Mouse (Mus musculus) spleen, postnatal 10 days (tissue): ENCODE results near the gene Trp53tg5.
A peak's percentile ranks its signal among the peaks of the same experiment; 100 is the strongest.

ENCODE experiments used
- DNase-seq, 2 experiments: peaks; one replicate each; pipeline ENCODE4 v3.0.0; 2021 to 2022; ENCODE audit warnings: low spot score in 2 of 2

The Trp53tg5 gene

GRCm38 (mm10) chr2:164432541-164433191 is 40.9 kb downstream of the Trp53tg5 start:
- no peak for DNase-seq

- no peak for DNase-seq
Observed at GRCm38 (mm10) chr2:164431676-164432465, 41.7 kb downstream of the Trp53tg5 start.

DNA sequence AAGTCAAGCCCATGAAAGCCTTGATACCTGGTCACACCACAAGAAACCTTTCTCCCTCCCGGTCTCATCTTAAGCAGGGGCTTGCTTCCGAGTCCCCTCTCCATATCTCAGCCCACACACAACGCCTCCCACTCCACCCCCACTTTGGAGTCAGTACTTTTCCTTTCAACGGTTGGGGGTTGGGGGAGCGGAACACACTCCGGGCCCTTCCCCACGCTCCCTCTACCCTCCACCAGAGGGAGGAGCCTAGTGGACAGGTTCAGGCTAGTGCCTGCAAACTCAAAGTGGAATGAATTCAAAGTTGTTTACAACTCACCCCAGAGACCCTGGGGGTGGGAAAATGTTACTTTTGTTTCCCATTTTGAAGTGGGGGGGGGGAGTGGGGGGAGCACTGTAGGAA is 42.8 kb downstream of the Trp53tg5 start:
- DNase-seq: no peak

GRCm38 (mm10) chr2:164429881-164430615 is 43.5 kb downstream of the Trp53tg5 start:
- no peak for DNase-seq

- no peak for DNase-seq
Observed at GRCm38 (mm10) chr2:164428451-164428850, 45.1 kb downstream of the Trp53tg5 start.

- DNase-seq: no peak
Observed at GRCm38 (mm10) chr2:164426952-164427351, 46.6 kb downstream of the Trp53tg5 start.

GRCm38 (mm10) chr2:164426121-164426520 is 47.4 kb downstream of the Trp53tg5 start:
- no peak for DNase-seq

GRCm38 (mm10) chr2:164425401-164425800 is 48.1 kb downstream of the Trp53tg5 start:
- no peak for DNase-seq

DNA sequence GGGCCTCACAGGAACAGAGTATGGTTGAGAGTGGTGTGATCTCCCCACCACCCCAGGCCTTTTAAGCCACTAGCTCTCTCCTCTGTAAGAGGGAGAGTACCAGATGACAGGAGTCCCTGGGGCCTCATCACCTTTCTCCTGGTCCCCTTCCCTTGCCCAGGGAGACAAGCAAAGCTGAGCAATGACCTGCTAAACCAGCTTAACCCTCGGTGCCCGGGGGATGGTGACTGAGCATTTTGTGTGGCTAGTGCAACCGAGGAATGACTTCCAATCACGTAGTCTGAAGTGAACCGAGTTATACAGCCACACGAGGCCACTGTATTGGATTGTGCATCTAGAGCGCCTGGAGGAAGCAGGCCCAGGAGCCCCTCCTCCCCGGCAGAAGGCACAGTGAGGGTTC is 49.1 kb downstream of the Trp53tg5 start:
- no peak for DNase-seq

GRCm38 (mm10) chr2:164423464-164423863 is 50.1 kb downstream of the Trp53tg5 start:
- DNase-seq: peak in 1 of 2 experiments; percentile 43

GRCm38 (mm10) chr2:164422675-164423393 is 50.7 kb downstream of the Trp53tg5 start:
- DNase-seq: peak in 1 of 2 experiments; percentile 58

DNA sequence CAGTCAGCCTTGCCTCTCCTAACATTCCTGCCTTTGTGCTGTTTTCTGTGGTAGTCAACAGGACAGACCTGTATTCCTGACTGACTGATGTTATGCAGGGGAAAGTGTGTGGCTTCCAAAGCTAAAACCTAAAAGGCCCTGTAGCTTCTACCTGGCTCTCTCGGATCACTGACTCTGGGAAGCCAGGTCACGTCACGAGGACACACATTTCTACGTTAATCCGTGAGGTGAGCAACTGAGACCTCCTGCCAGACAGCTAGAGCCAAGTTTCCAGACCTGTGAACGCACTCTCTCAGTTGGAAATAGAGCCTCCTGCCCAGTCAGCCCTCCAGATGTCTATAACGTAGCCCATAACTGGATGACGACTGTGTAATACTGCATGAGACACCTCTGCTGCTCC is 51.5 kb downstream of the Trp53tg5 start:
- no peak for DNase-seq

- no peak for DNase-seq
Observed at GRCm38 (mm10) chr2:164421306-164421705, 52.2 kb downstream of the Trp53tg5 start.
